Mouse (Mus musculus) testis, adult 10 weeks (tissue): ENCODE measurements around the gene Gm21616. TPM values are rescaled to one million over a fixed set of nuclear protein-coding genes. Genes with fewer than 3 reads are reported as not detected.

Source experiments
- polyA plus RNA-seq: library from polyadenylated mRNA; stranded (reverse); fragments of 350-450 nt; fragmentation: Illumina TruSeq; extraction: RNeasy Lipid Tissue Mini Kit (QIAGEN cat#74804); gene quantifications from one replicate; pipeline ENCODE4 v1.2.3, GENCODE M21; 2014; ENCODE audit warnings: low read depth, low replicate concordance

Gm21616 gene
- not detected for polyA plus RNA-seq

GRCm38 (mm10) chrX:125435242-125435641 is at the start of gene Gm21616:
TSS of gene Gm21616 (plus strand) at chrX:125435542.

